Mouse (Mus musculus) limb, embryonic 10.5 days (tissue): ENCODE measurements around the gene Morn2. TPM values are rescaled to one million over a fixed set of nuclear protein-coding genes. Genes with fewer than 3 reads are reported as not detected.

Experiments
- DNase-seq: peaks from one replicate; pipeline ENCODE4 v3.0.0-alpha.2; 2017; ENCODE audit warnings: low spot score
- H3K27ac ChIP-seq: fragments of 300-500 bp; sonication (generic); 2 replicates; pipeline ENCODE4 v1.5.1; 2016; ENCODE audit warnings: mild to moderate bottlenecking
- H3K27me3 ChIP-seq: fragments of 300-500 bp; sonication (generic); 2 replicates; pipeline ENCODE4 v1.6.1; 2016; ENCODE audit warnings: low read depth, mild to moderate bottlenecking; ENCODE audit not compliant: poor library complexity, severe bottlenecking
- H3K36me3 ChIP-seq: fragments of 300-500 bp; sonication (generic); 2 replicates; pipeline ENCODE4 v1.6.1; 2016; ENCODE audit warnings: mild to moderate bottlenecking, moderate library complexity
- H3K4me1 ChIP-seq: fragments of 300-500 bp; sonication (generic); 2 replicates; pipeline ENCODE4 v1.6.1; 2016
- H3K4me3 ChIP-seq: fragments of 300-500 bp; sonication (generic); 2 replicates; pipeline ENCODE4 v1.5.1; 2016; ENCODE audit warnings: mild to moderate bottlenecking, moderate library complexity
- H3K9me3 ChIP-seq: fragments of 300-500 bp; sonication (generic); replicated peaks from 2 replicates; pipeline ENCODE4 v1.6.1; 2016; ENCODE audit warnings: mild to moderate bottlenecking
- WGBS: fragments of 180-500 bp; shearing (Covaris S2); methylation state at CpG from one replicate; pipeline ENCODE4 v1.1.7; 2016; 5-methylcytosine and 5-hydroxymethylcytosine counted together
- polyA plus RNA-seq: library from polyadenylated mRNA; unstranded; fragments of >200 nt; fragmentation: Nextera tagmentation; extraction: Ambion mirVana; gene quantifications from 2 replicates; pipeline ENCODE4 v1.2.1, GENCODE M21; 2016

Gene Morn2
- polyA plus RNA-seq, 1 experiment from 2014 or later: 23.9 TPM

- no peaks in the 10 kb centered on the region for H3K27me3 ChIP-seq
- H3K27ac ChIP-seq: peak overlapping the region; percentile 88
- H3K36me3 ChIP-seq: no peaks in the 10 kb centered on the region
- no peaks in the 10 kb centered on the region for H3K9me3 ChIP-seq
- H3K4me3 ChIP-seq: peak overlapping the region; percentile 80
- H3K4me1 ChIP-seq: peaks cover 14% of the 10 kb centered on the region
- WGBS: 2% methylated on average over 30 of the region's 30 CpGs
- DNase-seq: no peak
Observed at GRCm38 (mm10) chr17:80289280-80290073, 526 bp upstream of the Morn2 start.

- Histone ChIP-seq H3K27ac (no peak overlapping the region), H3K36me3 (no peaks in the 10 kb centered on the region), H3K4me1 (peaks cover 14% of the 10 kb centered on the region), H3K4me3 (no peak overlapping the region), H3K9me3 (no peaks in the 10 kb centered on the region), H3K27me3 (no peaks in the 10 kb centered on the region)
- no peak for DNase-seq
- WGBS: 38% methylated on average over 2 of the region's 2 CpGs
Observed at GRCm38 (mm10) chr17:80291148-80291547, 1.1 kb downstream of the Morn2 start.

DNA sequence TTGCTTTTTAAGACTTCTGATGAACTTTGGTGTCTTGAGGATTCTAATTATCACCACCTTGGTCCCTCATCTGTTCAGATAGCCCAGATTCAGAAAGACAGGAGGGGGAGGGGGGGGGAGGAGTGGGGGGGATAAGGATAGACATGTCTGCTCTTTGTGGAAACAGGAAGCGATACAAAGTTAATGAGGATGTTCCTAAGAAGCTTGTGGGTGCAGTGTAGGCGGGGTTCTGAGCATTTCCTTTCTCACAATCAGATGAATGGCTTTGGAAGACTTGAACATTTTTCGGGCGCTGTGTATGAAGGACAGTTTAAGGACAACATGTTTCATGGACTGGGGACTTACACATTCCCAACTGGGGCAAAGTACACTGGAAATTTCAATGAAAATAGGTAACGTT, 5.3 kb downstream of the Morn2 start:
- no peak overlapping the region for H3K27ac ChIP-seq
- no peak for DNase-seq
- no peak overlapping the region for H3K4me3 ChIP-seq
- H3K36me3 ChIP-seq: no peaks in the 10 kb centered on the region
- WGBS: 90% methylated on average over 5 of the region's 5 CpGs
- no peaks in the 10 kb centered on the region for H3K9me3 ChIP-seq
- no peaks in the 10 kb centered on the region for H3K27me3 ChIP-seq
- H3K4me1 ChIP-seq: no peaks in the 10 kb centered on the region

- H3K27ac ChIP-seq: no peak overlapping the region
- 89% methylated on average over 5 of the region's 5 CpGs for WGBS
- no peaks in the 10 kb centered on the region for H3K36me3 ChIP-seq
- no peaks in the 10 kb centered on the region for H3K4me1 ChIP-seq
- no peak for DNase-seq
- no peaks in the 10 kb centered on the region for H3K9me3 ChIP-seq
- H3K4me3 ChIP-seq: no peak overlapping the region
- H3K27me3 ChIP-seq: no peaks in the 10 kb centered on the region
Observed at GRCm38 (mm10) chr17:80298844-80299243, 8.8 kb downstream of the Morn2 start.

GRCm38 (mm10) chr17:80307251-80307650, 17.2 kb downstream of the Morn2 start, which contains the start of gene Arhgef33:
TSS of gene Arhgef33 (plus strand) at chr17:80307407.
- H3K27ac ChIP-seq: no peak within 1 kb of the TSS
- H3K36me3 ChIP-seq: no peaks in the 10 kb centered on the region
- H3K4me3 ChIP-seq: no peak within 1 kb of the TSS
- H3K27me3 ChIP-seq: no peaks in the 10 kb centered on the region
- DNase-seq: no peak
- H3K4me1 ChIP-seq: no peaks in the 10 kb centered on the region
- WGBS: 92% methylated on average over 1 of the region's 1 CpGs
- H3K9me3 ChIP-seq: no peaks in the 10 kb centered on the region

- no peaks in the 10 kb centered on the region for H3K36me3 ChIP-seq
- DNase-seq: no peak
- H3K27ac ChIP-seq: no peak overlapping the region
- no peaks in the 10 kb centered on the region for H3K9me3 ChIP-seq
- no peaks in the 10 kb centered on the region for H3K4me1 ChIP-seq
- H3K27me3 ChIP-seq: no peaks in the 10 kb centered on the region
- no peak overlapping the region for H3K4me3 ChIP-seq
- 90% methylated on average over 9 of the region's 9 CpGs for WGBS
Observed at GRCm38 (mm10) chr17:80311761-80312160, 21.8 kb downstream of the Morn2 start.

- Histone ChIP-seq H3K27me3 (no peaks in the 10 kb centered on the region), H3K9me3 (no peaks in the 10 kb centered on the region), H3K4me3 (no peak overlapping the region), H3K4me1 (no peaks in the 10 kb centered on the region), H3K27ac (no peak overlapping the region), H3K36me3 (no peaks in the 10 kb centered on the region)
- no peak for DNase-seq
- WGBS: 88% methylated on average over 4 of the region's 4 CpGs
Observed at GRCm38 (mm10) chr17:80312405-80312804, 22.4 kb downstream of the Morn2 start.

GRCm38 (mm10) chr17:80322228-80322627, 32.2 kb downstream of the Morn2 start:
- no peak overlapping the region for H3K4me3 ChIP-seq
- no peaks in the 10 kb centered on the region for H3K27me3 ChIP-seq
- 91% methylated on average over 6 of the region's 6 CpGs for whole genome bisulfite sequencing
- H3K27ac ChIP-seq: no peak overlapping the region
- no peak for DNase-seq
- H3K9me3 ChIP-seq: no peaks in the 10 kb centered on the region
- no peaks in the 10 kb centered on the region; the same call in 1 of the 2 replicates for H3K4me1 ChIP-seq
- no peaks in the 10 kb centered on the region for H3K36me3 ChIP-seq

DNA sequence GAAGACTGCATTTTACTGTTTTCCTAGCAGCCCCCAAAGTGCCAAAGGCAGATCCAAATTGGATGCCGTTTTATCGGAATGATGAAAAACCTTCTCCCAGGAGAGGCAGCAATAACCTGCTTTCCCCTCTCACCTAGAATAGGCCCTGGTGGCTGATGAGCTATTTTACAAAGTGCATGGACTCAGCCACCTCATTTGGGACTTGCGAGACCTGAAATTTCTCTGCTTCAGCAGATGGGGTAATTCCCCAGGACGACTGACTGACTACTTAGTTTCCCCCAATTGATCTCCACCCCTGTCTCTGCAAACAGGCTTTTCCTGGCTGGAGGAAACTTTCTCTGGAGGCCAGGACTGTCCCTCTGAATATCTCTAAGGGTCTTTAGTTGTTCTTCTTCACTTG, 33.0 kb downstream of the Morn2 start:
- H3K27ac ChIP-seq: no peak overlapping the region
- H3K36me3 ChIP-seq: no peaks in the 10 kb centered on the region
- no peaks in the 10 kb centered on the region for H3K9me3 ChIP-seq
- no peaks in the 10 kb centered on the region for H3K27me3 ChIP-seq
- no peaks in the 10 kb centered on the region; the same call in 1 of the 2 replicates for H3K4me1 ChIP-seq
- 75% methylated on average over 4 of the region's 4 CpGs for WGBS
- no peak overlapping the region for H3K4me3 ChIP-seq
- DNase-seq: no peak

GRCm38 (mm10) chr17:80323658-80324057, 33.7 kb downstream of the Morn2 start:
- DNase-seq: no peak
- Histone ChIP-seq H3K36me3 (no peaks in the 10 kb centered on the region), H3K27ac (no peak overlapping the region), H3K27me3 (no peaks in the 10 kb centered on the region), H3K9me3 (no peaks in the 10 kb centered on the region), H3K4me3 (no peak overlapping the region), H3K4me1 (no peaks in the 10 kb centered on the region; the same call in 1 of the 2 replicates)
- WGBS: 80% methylated on average over 8 of the region's 8 CpGs

DNA sequence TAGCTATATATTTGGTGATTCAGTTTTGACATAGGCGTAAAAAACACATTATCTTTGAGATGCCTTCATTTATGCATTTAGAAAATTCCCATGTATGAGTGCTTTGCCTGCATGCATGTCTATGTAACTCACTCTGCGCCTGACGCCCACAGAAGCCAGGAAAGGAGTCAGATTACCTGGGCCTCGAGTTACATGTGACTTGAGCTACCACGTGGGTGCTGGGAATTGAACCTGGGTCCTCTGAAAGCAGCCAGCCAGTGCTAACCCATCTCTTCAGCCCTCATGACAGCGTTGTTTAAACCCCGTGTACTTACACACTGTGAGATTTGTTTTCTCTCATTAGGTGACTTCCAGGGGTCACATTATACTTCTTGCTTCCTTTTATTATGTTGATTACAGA, 34.5 kb downstream of the Morn2 start:
- Histone ChIP-seq H3K9me3 (no peaks in the 10 kb centered on the region), H3K27me3 (no peaks in the 10 kb centered on the region), H3K27ac (no peak overlapping the region), H3K4me3 (no peak overlapping the region), H3K36me3 (no peaks in the 10 kb centered on the region), H3K4me1 (no peaks in the 10 kb centered on the region; the same call in 1 of the 2 replicates)
- DNase-seq: no peak
- 82% methylated on average over 7 of the region's 7 CpGs for WGBS

GRCm38 (mm10) chr17:80325456-80325855, 35.5 kb downstream of the Morn2 start:
- Histone ChIP-seq H3K4me1 (no peaks in the 10 kb centered on the region; the same call in 1 of the 2 replicates), H3K27ac (no peak overlapping the region), H3K4me3 (no peak overlapping the region), H3K9me3 (no peaks in the 10 kb centered on the region), H3K27me3 (no peaks in the 10 kb centered on the region), H3K36me3 (no peaks in the 10 kb centered on the region)
- DNase-seq: no peak
- 92% methylated on average over 4 of the region's 5 CpGs for WGBS

- WGBS: 74% methylated on average over 3 of the region's 3 CpGs
- Histone ChIP-seq H3K27ac (no peak overlapping the region), H3K27me3 (no peaks in the 10 kb centered on the region), H3K4me3 (no peak overlapping the region), H3K4me1 (no peaks in the 10 kb centered on the region; the same call in 1 of the 2 replicates), H3K9me3 (no peaks in the 10 kb centered on the region), H3K36me3 (no peaks in the 10 kb centered on the region)
- no peak for DNase-seq
Observed at GRCm38 (mm10) chr17:80326431-80326830, 36.4 kb downstream of the Morn2 start.
